ENCODE assay signal across 10 mouse cellular contexts in genomic region chr8:126668657-126669025, GRCm38 (mm10).
DNase-seq lines count a peak whose midpoint lies in the region; ATAC-seq and TF ChIP-seq lines count a peak whose summit lies in the region.
"Had no signal": no experiment of that assay in that cellular context is flagged by ENCODE, and none has a peak within 500 bp of the region (broad histone marks: within the 10 kb centered on the region; RNA-seq: fewer than 3 reads in every experiment).

No protein-coding gene starts in this region.

- peaks cover 29% of the 10 kb centered on the region for H3K4me1 ChIP-seq in cerebellum, adult 2 months (ENCODE audit: control insufficient read depth, insufficient read depth, low read length)
- peaks cover 55% of the 10 kb centered on the region for H3K4me1 ChIP-seq in lung, embryonic 15.5 days
- H3K4me1 ChIP-seq in neural tube, embryonic 13.5 days (replicated peaks) = peaks cover 66% of the 10 kb centered on the region

- H3K9ac ChIP-seq in lung, embryonic 15.5 days = no peak overlapping the region
- peak overlapping the region; percentile 1; the same call in 1 of the 2 replicates for H3K9ac ChIP-seq in neural tube, embryonic 13.5 days
- H3K9ac ChIP-seq: liver, embryonic 14.5 days had no signal

- peak in 1 of 2 experiments; percentile 38 for DNase-seq in cerebellum, adult 2 months
- DNase-seq in cerebellum, adult 9-10 months = no peak
- no peak for DNase-seq in lung, adult 18-20 months
- peak; percentile 65 to 68 for DNase-seq in heart, postnatal 10 days
- DNase-seq in thymus, postnatal 0 days (ENCODE audit: low spot score) = no peak
- no peak for DNase-seq in left cerebral cortex, adult 8-10 months (ENCODE audit: low spot score in 2 of 2)

- no peak for ATAC-seq in lung, embryonic 15.5 days (ENCODE audit: borderline replicate concordance, extremely low read depth, low FRiP score, low TSS enrichment)
- no peak for ATAC-seq in neural tube, embryonic 13.5 days (ENCODE audit: low read depth)

- H3K27ac ChIP-seq in cerebellum, adult 2 months (ENCODE audit: insufficient read depth, low read length) = peak overlapping the region; percentile 88; the same call in 1 of the 2 replicates
- H3K27ac ChIP-seq in lung, embryonic 15.5 days = peak overlapping the region; percentile 99
- peak overlapping the region; percentile 99 for H3K27ac ChIP-seq in neural tube, embryonic 13.5 days (replicated peaks)
- H3K27ac ChIP-seq: liver, embryonic 14.5 days had no signal

- TF ChIP-seq CTCF in cerebellum, adult 2 months (IDR thresholded peaks at IDR 0.05; ENCODE audit: borderline replicate concordance, insufficient read depth, low read depth, low read length) = no peak

- no peak overlapping the region for H3K4me2 ChIP-seq in lung, embryonic 15.5 days
- no peak overlapping the region for H3K4me2 ChIP-seq in neural tube, embryonic 13.5 days

- no peak for TF ChIP-seq POLR2A in cerebellum, adult 2 months (IDR thresholded peaks at IDR 0.05; ENCODE audit: borderline replicate concordance, insufficient read depth, low read length)

- WGBS in cerebellum, adult 2 months = 48% methylated on average over 5 of the region's 5 CpGs
- WGBS in lung, embryonic 15.5 days = 67% methylated on average over 5 of the region's 5 CpGs
- WGBS in neural tube, embryonic 13.5 days = 71% methylated on average over 5 of the region's 5 CpGs

- no peaks in the 10 kb centered on the region for H3K27me3 ChIP-seq in cerebellum, adult 2 months (ENCODE audit: control insufficient read depth, insufficient read depth, low read length)
- no peaks in the 10 kb centered on the region for H3K27me3 ChIP-seq in lung, embryonic 15.5 days
- H3K27me3 ChIP-seq in neural tube, embryonic 13.5 days = no peaks in the 10 kb centered on the region

- intact Hi-C loops in heart, postnatal 10 days (cut with DNase I) = loop anchor here (2.0 to 5.0 kb wide), 3 partner anchors 141 to 252 kb away; no protein-coding TSS in a partner anchor

- no peak overlapping the region for H3K4me3 ChIP-seq in cerebellum, adult 2 months (replicated peaks; ENCODE audit: insufficient read depth, low read depth, low read length)
- H3K4me3 ChIP-seq in lung, embryonic 15.5 days = no peak overlapping the region
- no peak overlapping the region for H3K4me3 ChIP-seq in neural tube, embryonic 13.5 days
- H3K4me3 ChIP-seq: erythroblast, embryonic 14.5 days had no signal

- H3K9me3 ChIP-seq in lung, embryonic 15.5 days = no peaks in the 10 kb centered on the region
- no peaks in the 10 kb centered on the region for H3K9me3 ChIP-seq in neural tube, embryonic 13.5 days

- no peaks in the 10 kb centered on the region for H3K36me3 ChIP-seq in lung, embryonic 15.5 days
- no peaks in the 10 kb centered on the region for H3K36me3 ChIP-seq in neural tube, embryonic 13.5 days

Comparison
In these comparisons a context has a peak if more than half of its experiments do, and no peak if none do; other contexts are left out.
1. DNase-seq: peak in heart, postnatal 10 days (2 of 2); none in cerebellum, adult 9-10 months (single experiment), lung, adult 18-20 months (0 of 2), thymus, postnatal 0 days (single experiment) and left cerebral cortex, adult 8-10 months (0 of 2).
2. Peak in every context shown above with its lines, with median percentiles within 50 percentile points of each other: H3K27ac ChIP-seq.